Mouse (Mus musculus) limb, embryonic 13.5 days (tissue): ENCODE results near the gene Amn1. TPM values are rescaled to one million over a fixed set of nuclear protein-coding genes. Genes with fewer than 3 reads are reported as not detected.
"Not testable (repeated sequence)": the region's sequence is repeated elsewhere in the genome, so short reads cannot be mapped to it uniquely, and the experiment has no call there.

ENCODE experiments used
- ATAC-seq: fragments of 200-750 bp; cut with Nextera tagmentation; 2 replicates; pipeline ENCODE4 v1.8.0; 2017; ENCODE audit warnings: low read depth, moderate number of reproducible peaks, moderate TSS enrichment; ENCODE audit not compliant: low FRiP score
- H3K27ac ChIP-seq: fragments of 300-500 bp; sonication (generic); 2 replicates; pipeline ENCODE4 v1.5.1; 2015; ENCODE audit warnings: inconsistent platforms, mild to moderate bottlenecking, moderate library complexity
- H3K27me3 ChIP-seq: fragments of 300-500 bp; sonication (generic); 2 replicates; pipeline ENCODE4 v1.6.1; 2015; ENCODE audit warnings: mild to moderate bottlenecking, inconsistent platforms
- H3K36me3 ChIP-seq: fragments of 300-500 bp; sonication (generic); 2 replicates; pipeline ENCODE4 v1.6.1; 2015; ENCODE audit warnings: inconsistent platforms, mild to moderate bottlenecking, moderate library complexity
- H3K4me1 ChIP-seq: fragments of 300-500 bp; sonication (generic); 2 replicates; pipeline ENCODE4 v1.6.1; 2015; ENCODE audit warnings: inconsistent platforms
- H3K4me2 ChIP-seq: fragments of 300-500 bp; sonication (generic); replicated peaks from 2 replicates; pipeline ENCODE4 v1.6.1; 2015; ENCODE audit warnings: inconsistent platforms, mild to moderate bottlenecking, moderate library complexity
- H3K4me3 ChIP-seq: fragments of 300-500 bp; sonication (generic); 2 replicates; pipeline ENCODE4 v1.5.1; 2015; ENCODE audit warnings: moderate library complexity, mild to moderate bottlenecking, inconsistent platforms
- H3K9ac ChIP-seq: fragments of 300-500 bp; sonication (generic); 2 replicates; pipeline ENCODE4 v1.6.1; 2015; ENCODE audit warnings: mild to moderate bottlenecking, inconsistent platforms
- H3K9me3 ChIP-seq: fragments of 300-500 bp; sonication (generic); 2 replicates; pipeline ENCODE4 v1.6.1; 2016; ENCODE audit warnings: inconsistent platforms
- WGBS: fragments of 180-500 bp; shearing (Covaris S2); methylation state at CpG from one replicate; pipeline ENCODE4 v1.1.7; 2015; 5-methylcytosine and 5-hydroxymethylcytosine counted together
- polyA plus RNA-seq: library from polyadenylated mRNA; unstranded; fragments of >200 nt; fragmentation: Nextera tagmentation; extraction: Ambion mirVana; gene quantifications from 2 replicates; pipeline ENCODE4 v1.2.1, GENCODE M21; 2015

Gene Amn1
- 37.9 and 41.2 TPM in 2 replicates for polyA plus RNA-seq

DNA sequence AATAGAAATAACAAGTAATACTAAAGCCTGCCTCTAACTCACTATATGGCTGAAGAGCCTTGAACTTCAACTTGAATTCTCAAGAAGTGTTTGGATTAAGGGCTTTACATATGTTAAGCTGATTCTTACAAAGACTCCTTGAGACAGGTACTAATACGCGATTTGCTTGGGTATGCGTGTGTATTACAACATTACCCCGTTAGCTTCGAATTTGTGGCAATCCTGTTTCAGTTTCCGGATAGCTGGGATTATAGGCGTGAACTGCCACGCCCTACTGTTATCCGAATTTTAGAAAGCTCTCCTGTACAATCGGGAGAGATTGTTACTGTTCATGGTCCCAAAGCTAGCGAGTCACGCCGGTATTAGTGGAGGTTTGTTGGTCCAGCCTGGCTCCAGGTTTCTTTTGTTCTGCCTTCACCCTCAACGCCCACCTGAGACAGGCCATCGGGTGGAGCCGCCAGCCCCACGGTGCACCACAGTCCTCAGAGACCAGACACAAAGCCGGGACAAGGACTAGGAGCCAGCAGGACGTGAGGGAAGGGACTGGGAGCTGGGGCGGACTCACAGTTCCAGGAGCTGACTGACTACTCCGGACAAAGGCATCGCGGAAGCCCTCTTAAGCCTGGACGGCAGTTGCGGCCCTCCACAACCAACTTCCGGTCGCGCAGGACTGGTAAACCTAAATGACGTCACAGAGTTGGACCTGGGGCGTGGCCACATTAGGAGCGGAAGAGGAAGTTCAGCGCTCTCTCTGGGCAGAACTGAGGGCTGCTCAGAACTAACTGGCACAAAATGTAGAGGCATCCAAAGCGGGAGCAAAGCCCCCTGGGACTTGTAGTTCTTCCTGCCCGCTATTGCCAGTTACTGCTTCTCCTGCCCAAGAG lies at the start of gene Amn1:
Amn1 (minus strand) TSS at position 672 of the 884 bp plus-strand sequence.
- no peaks in the 10 kb centered on the region for H3K9me3 ChIP-seq
- H3K36me3 ChIP-seq = peaks cover 11% of the 10 kb centered on the region
- H3K4me3 ChIP-seq = peak within 1 kb of the TSS; percentile 81
- peaks cover 10% of the 10 kb centered on the region for H3K4me1 ChIP-seq
- peak within 1 kb of the TSS; percentile 69 for H3K4me2 ChIP-seq
- peak; percentile 99 for ATAC-seq
- peak within 1 kb of the TSS; percentile 91 for H3K9ac ChIP-seq
- WGBS = under 1% methylated on average over 34 of the region's 34 CpGs
- H3K27me3 ChIP-seq = no peaks in the 10 kb centered on the region
- peak within 1 kb of the TSS; percentile 93 for H3K27ac ChIP-seq

DNA sequence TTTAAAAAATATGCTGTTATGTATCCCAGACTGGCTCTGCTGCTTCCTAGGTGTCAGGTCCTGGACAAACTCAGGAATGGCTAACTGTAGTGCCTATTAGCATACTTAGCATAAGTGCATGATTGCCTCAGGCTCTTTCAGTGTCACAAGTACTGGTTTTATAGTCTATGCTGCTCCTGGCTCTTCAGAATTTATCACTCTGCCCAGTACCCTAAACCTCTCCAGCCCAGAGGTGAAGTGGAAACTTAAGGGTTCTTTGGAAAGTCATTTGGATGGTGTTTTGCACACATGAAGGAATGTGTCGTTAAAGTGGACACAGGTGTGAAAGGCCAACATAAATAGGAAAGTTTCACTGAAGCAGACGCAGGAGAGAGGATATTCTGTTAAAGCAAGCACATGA lies 48.3 kb upstream of the Amn1 start:
- no peaks in the 10 kb centered on the region for H3K4me1 ChIP-seq
- WGBS = 35% methylated on average over 2 of the region's 2 CpGs
- H3K9me3 ChIP-seq = no peaks in the 10 kb centered on the region
- ATAC-seq = no peak
- no peak overlapping the region for H3K4me3 ChIP-seq
- H3K9ac ChIP-seq = no peak overlapping the region
- no peaks in the 10 kb centered on the region for H3K27me3 ChIP-seq
- no peaks in the 10 kb centered on the region for H3K36me3 ChIP-seq
- no peak overlapping the region for H3K4me2 ChIP-seq
- no peak overlapping the region for H3K27ac ChIP-seq

DNA sequence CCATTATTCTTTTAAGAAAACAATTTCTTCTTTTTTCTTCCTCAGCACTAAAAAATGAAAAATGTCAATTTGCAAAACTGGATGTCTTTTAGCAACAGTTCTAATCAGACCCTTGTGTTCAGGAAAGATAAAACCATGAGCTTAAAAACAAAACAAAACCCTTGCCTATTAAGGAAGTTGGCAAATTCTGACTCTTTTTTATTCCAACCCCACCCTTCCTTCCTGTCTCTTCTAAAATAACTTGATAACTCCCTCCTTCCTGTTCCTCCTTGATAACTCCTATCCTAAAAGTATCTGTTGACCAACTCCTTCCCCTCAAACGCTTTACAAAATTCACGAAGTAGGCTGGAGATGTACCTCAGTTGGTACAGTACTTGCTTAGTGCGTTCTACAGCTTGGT lies 45.4 kb upstream of the Amn1 start:
- no peak overlapping the region for H3K9ac ChIP-seq
- WGBS = 83% methylated on average over 3 of the region's 3 CpGs
- no peaks in the 10 kb centered on the region for H3K27me3 ChIP-seq
- no peak for ATAC-seq
- H3K4me1 ChIP-seq = no peaks in the 10 kb centered on the region
- no peak overlapping the region for H3K4me3 ChIP-seq
- H3K36me3 ChIP-seq = no peaks in the 10 kb centered on the region
- H3K27ac ChIP-seq = no peak overlapping the region
- no peak overlapping the region for H3K4me2 ChIP-seq
- no peaks in the 10 kb centered on the region for H3K9me3 ChIP-seq

DNA sequence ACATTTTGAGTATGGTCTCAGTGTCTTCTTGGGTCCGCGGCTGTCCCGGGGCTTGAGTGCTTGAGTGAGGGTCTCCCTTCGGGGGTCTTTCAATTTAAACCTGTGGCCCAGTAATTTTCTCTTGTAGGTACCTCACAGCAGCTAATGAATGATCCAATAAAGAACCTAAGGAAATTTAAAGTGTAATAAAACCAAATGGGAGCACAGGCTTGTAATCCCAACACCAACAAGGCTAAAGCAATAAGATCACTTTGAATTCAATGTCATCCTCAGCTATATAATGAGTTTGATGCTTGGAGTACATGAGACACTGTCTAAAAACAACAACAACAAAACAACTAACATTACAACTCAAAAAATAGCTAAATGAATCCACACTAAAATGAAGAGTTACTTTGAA lies 36.2 kb upstream of the Amn1 start:
- ATAC-seq = no peak
- Histone ChIP-seq H3K9ac (no peak overlapping the region), H3K36me3 (no peaks in the 10 kb centered on the region), H3K4me2 (no peak overlapping the region), H3K4me3 (no peak overlapping the region), H3K9me3 (no peaks in the 10 kb centered on the region), H3K27ac (no peak overlapping the region), H3K4me1 (no peaks in the 10 kb centered on the region), H3K27me3 (no peaks in the 10 kb centered on the region)
- WGBS = 79% methylated on average over 4 of the region's 4 CpGs

DNA sequence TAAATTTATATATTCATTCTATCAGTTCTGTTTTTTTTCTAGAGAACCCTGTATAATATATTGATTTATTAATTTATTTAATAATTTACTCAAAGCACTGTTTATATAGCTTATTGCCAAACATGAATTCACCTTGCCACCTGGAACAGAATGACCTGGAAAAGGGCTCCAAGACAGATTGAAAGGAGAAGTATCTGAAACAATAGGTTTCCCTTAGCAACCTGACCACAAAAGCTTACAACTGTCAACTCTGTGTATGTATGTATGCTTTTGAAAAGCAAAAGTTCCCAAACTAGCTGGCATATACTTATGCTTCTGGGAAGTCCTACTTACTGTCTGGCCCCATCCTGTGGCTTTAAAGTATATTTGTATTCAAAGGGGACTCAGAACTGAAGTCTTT lies 32.8 kb upstream of the Amn1 start:
- no peaks in the 10 kb centered on the region for H3K4me1 ChIP-seq
- H3K27ac ChIP-seq = no peak overlapping the region
- H3K36me3 ChIP-seq = no peaks in the 10 kb centered on the region
- H3K9ac ChIP-seq = no peak overlapping the region
- no peak overlapping the region for H3K4me3 ChIP-seq
- no peak overlapping the region for H3K4me2 ChIP-seq
- no peak for ATAC-seq
- H3K9me3 ChIP-seq = no peaks in the 10 kb centered on the region
- H3K27me3 ChIP-seq = no peaks in the 10 kb centered on the region

DNA sequence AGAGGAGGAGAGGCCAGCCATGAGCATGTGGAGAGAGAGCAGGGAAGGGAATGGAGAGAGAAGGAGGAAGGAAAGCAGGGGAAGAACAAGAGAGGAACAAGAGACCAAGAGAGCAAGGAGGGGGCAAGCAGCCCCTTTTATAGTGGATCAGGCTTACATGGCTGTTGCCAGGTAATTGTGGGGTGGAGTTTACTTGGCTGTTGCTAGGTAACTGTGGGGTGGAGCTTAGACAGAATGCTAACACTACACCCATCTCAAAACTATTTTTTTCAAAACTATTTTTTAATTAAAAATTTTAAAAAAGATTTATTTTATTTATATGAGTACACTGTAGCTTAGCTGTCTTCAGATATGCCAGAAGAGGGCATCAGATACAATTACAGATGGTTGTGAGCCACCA lies 10.1 kb upstream of the Amn1 start:
- no peak overlapping the region for H3K9ac ChIP-seq
- H3K9me3 ChIP-seq = no peaks in the 10 kb centered on the region
- no peak overlapping the region for H3K4me2 ChIP-seq
- H3K36me3 ChIP-seq = no peaks in the 10 kb centered on the region
- no peak for ATAC-seq
- no peaks in the 10 kb centered on the region for H3K27me3 ChIP-seq
- no peak overlapping the region for H3K4me3 ChIP-seq
- H3K4me1 ChIP-seq = no peaks in the 10 kb centered on the region
- no peak overlapping the region for H3K27ac ChIP-seq

DNA sequence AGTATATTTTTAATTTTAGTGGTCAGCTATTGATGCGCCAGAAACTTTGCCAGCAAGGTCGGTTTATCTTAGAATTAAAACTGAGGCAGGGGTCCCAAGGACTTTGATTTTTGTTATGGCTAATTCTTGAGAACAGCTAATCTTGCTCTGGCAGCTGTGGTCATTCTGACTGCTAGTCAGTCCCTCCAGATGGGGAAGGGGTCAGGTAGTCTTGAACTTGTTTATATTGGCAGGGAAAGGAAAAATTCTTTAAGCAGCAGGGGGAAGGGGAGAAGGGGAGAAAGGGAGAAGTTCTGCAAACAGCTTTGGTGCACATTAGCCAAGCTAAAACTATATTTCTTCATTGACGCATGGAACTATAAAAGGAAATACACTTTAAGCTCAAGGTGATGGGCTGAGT lies 8.6 kb upstream of the Amn1 start:
- Histone ChIP-seq H3K27me3 (no peaks in the 10 kb centered on the region), H3K4me1 (no peaks in the 10 kb centered on the region), H3K9me3 (no peaks in the 10 kb centered on the region), H3K4me2 (no peak overlapping the region), H3K36me3 (no peaks in the 10 kb centered on the region), H3K4me3 (no peak overlapping the region), H3K9ac (no peak overlapping the region), H3K27ac (no peak overlapping the region)
- ATAC-seq = no peak
- 77% methylated on average over 3 of the region's 3 CpGs for WGBS

DNA sequence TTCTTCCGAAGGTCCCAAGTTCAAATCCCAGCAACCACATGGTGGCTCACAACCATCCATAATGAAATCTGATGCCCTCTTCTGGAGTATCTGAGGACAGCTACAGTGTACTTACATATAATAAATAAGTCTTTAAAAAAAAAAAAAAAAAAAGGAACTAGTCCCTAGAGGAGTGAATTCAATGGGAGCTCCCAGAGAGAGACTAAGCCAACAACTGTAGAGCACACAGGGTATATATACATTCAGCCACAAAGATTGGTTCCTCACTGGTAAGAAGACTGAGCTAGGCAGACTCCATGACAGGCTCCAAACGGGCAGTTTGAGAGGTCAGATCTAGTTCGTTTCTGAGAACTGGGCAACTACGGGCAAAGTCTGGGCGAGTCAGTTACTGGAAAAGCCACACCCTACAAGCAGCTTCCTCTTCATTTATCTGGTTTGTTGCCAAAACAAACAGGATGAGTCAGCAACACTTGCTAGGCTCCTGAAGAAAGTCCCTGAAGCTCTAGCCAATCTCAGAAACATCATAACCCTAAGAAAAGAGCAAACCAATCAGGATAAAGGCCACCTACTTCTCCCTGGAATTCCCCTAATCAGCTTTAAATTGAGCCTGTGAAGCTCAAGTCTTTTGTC lies 4.9 kb upstream of the Amn1 start:
- 83% methylated on average over 5 of the region's 5 CpGs for WGBS
- Histone ChIP-seq H3K36me3 (no peaks in the 10 kb centered on the region), H3K4me1 (no peaks in the 10 kb centered on the region), H3K9me3 (no peaks in the 10 kb centered on the region), H3K9ac (no peak overlapping the region), H3K27ac (no peak overlapping the region), H3K4me2 (no peak overlapping the region), H3K4me3 (no peak overlapping the region), H3K27me3 (no peaks in the 10 kb centered on the region)
- ATAC-seq = no peak

DNA sequence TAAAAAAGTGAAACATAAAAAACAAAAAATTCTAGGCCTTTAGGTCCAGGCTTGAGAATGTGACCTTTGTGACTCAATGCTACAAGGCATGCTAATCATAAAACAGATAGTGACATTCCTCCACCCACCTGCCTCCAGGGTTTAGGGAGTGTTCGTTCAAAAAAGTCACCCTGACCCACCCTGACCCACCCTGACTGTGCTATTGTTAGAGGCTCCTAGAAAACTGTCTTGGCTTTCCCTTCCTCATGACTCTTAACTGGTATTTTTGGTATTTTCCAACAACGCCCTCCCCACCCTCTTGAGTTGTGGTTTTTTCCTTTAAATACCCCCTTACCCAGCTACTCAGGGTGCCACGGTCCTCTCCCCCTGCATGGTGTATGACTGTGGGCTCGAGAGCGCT lies 3.4 kb upstream of the Amn1 start:
- ATAC-seq, H3K9ac ChIP-seq, H3K36me3 ChIP-seq, H3K27ac ChIP-seq, H3K27me3 ChIP-seq, H3K4me2 ChIP-seq, H3K4me3 ChIP-seq, H3K4me1 ChIP-seq, H3K9me3 ChIP-seq: not testable (repeated sequence)
- WGBS = 87% methylated on average over 5 of the region's 5 CpGs

DNA sequence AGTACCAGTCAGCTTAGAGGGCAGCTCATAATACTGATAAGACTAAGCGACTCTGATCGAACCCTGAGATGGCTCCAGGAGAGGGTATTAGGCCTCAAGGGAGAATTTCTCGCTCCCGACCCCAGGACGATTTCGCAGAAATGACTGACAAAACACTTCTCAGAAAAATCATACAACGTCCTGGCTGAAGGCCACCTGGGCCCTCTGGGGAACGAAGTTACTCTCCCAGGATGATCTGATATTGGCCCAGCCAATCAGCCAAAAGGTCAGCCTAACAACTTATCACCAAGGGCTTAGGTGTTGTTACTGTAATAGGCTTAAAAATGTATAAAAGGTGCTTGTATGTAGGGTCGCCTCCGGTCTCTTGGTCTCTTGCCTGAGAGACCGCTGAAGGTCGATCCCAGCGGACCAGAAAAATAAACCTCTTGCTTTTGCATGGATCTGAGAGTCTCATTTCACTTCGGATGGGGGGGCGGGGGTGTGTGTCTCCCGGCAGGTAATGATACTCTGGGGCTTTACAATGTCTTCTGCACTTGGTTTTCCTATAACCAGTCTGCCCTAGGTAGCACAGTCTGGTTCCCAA lies 919 bp upstream of the Amn1 start:
- Histone ChIP-seq H3K9ac (no peak overlapping the region), H3K27ac (no peak overlapping the region), H3K4me3 (no peak overlapping the region), H3K27me3 (no peaks in the 10 kb centered on the region), H3K36me3 (peaks cover 2% of the 10 kb centered on the region), H3K4me1 (peaks cover 10% of the 10 kb centered on the region), H3K4me2 (peak overlapping the region; percentile 69), H3K9me3 (no peaks in the 10 kb centered on the region)
- 95% methylated on average over 16 of the region's 16 CpGs for WGBS
- ATAC-seq = no peak

DNA sequence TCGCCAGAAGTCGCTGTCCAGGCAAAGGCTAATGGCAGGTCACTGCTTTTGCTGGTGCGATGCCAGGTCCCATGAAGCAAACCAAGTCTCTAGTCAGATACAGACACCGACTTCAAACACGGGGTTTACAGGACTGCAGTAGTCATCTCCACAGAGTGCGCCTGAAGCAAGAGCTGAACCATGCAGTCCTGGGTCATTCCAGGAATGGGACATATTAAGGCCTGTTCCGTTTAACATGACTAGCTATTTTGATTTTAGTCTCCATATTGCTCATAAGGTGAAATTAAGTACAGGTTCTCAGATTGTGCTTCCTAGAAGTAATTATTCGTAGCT lies 379 bp upstream of the Amn1 start:
- H3K27ac ChIP-seq = peak overlapping the region; percentile 93
- ATAC-seq = peak; percentile 73
- H3K4me1 ChIP-seq = peaks cover 10% of the 10 kb centered on the region
- H3K27me3 ChIP-seq = no peaks in the 10 kb centered on the region
- H3K36me3 ChIP-seq = peaks cover 7% of the 10 kb centered on the region
- 35% methylated on average over 8 of the region's 8 CpGs for WGBS
- H3K4me3 ChIP-seq = peak overlapping the region; percentile 81
- no peaks in the 10 kb centered on the region for H3K9me3 ChIP-seq
- H3K4me2 ChIP-seq = peak overlapping the region; percentile 69
- H3K9ac ChIP-seq = peak overlapping the region; percentile 91

DNA sequence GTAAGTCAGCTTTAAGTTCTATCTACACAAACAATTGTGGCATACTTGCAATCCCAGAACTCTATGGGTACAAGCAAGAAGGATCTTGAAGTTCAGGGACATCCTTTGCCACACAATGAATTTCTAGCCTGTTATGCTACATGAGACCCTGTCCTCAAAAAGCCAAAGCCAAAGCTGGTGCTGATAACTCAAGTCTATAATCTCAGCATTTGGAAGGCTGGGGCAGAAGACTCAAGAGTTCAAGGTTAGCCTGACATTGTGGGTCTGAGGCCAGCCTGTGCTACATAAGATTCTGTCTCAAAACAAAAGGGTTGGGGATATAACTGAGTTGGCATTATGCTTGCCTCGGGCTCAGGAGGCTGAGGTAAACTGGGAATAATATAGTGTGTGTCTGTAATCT lies 1.1 kb downstream of the Amn1 start:
- Histone ChIP-seq H3K4me3 (peak overlapping the region; percentile 81), H3K4me1 (peaks cover 10% of the 10 kb centered on the region), H3K9me3 (no peaks in the 10 kb centered on the region), H3K27me3 (no peaks in the 10 kb centered on the region), H3K9ac (no peak overlapping the region), H3K36me3 (peaks cover 19% of the 10 kb centered on the region), H3K4me2 (peak overlapping the region; percentile 69), H3K27ac (no peak overlapping the region)
- 70% methylated on average over 1 of the region's 1 CpGs for WGBS
- ATAC-seq = no peak
